Mouse (Mus musculus): Measurements from ENCODE around the gene Ager. TPM values are rescaled to one million over a fixed set of nuclear protein-coding genes. Genes with fewer than 3 reads are reported as not detected.
A peak's percentile ranks its signal among the peaks of the same experiment; 100 is the strongest.

Gene Ager
- polyA plus RNA-seq, 1 experiment, result 5.2 TPM

DNA sequence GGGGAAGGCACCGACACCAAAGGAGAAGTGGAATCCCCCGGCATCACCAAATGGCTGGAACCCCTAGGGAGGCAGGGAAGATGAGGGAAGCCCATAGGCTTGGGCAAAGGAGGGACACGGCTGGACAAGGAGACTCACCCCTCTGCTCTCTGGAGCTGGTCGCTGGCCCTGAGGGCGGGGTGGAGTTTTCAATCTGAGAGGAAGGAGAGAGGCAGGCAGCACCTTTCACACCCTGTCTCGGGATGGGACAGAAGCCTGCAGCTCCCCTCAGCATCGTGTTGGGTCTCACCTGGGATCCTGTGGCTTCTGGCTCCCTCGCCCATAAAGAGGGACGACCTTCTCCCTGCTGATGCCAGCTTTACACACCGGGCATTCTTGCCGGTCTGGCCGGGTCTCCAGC lies 4.1 kb downstream of the Ager start:
- TF ChIP-seq CTCF (IDR thresholded peaks at IDR 0.05; ENCODE audit: extremely low read depth, insufficient read depth, insufficient read length, insufficient replicate concordance) (no peak), POLR2A (IDR thresholded peaks at IDR 0.05; ENCODE audit: low read depth, low read length) (no peak)
- 90% methylated on average over 12 of the region's 12 CpGs for WGBS
- no peak for DNase-seq (ENCODE audit: low read depth in 1 of 2, low spot score in 2 of 2)
- H3K27me3 ChIP-seq (ENCODE audit: control insufficient read depth, insufficient read depth, low read length), result no peaks in the 10 kb centered on the region
- no peak overlapping the region for H3K27ac ChIP-seq (ENCODE audit: insufficient read depth, low read length)
- no peak overlapping the region for H3K4me3 ChIP-seq (ENCODE audit: extremely low read depth, insufficient read depth, insufficient read length)
- H3K4me1 ChIP-seq (ENCODE audit: control insufficient read depth, insufficient read depth, insufficient read length), result peaks cover 19% of the 10 kb centered on the region; the same call in 1 of the 2 replicates
- H3K36me3 ChIP-seq (ENCODE audit: control insufficient read depth, insufficient read depth, low read length), result peaks cover 7% of the 10 kb centered on the region

DNA sequence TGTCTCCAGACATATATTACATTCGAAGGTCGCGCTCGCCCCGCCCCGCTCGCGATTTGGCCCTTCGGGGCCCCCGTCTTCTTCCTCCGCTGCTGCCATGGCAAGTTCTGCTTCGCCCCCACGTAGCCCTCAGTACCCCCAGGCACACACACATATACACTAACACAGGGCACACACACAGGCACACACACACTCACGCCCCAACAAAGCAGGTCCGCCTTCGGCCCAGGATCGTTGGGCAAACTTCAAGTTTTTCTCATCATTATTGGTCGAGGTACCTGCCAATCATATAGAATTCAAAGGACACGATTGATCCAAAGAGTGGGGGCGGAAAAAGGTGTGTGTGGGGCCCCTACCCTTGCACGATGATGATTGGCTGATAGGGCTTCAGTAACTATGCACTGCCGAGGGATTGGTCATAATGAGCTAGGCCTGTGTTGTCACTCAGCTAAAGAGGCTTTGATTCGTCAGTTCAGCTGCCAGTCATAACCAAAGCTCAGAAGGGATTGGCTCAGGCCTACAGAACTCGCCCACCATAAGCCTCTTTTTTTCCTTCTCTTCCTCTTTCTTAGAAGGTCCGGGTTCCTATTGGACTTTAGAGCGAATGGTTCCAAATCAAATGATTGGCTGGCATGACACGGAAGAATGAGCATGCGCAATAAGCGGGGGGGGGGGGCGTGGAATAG lies 5.9 kb downstream of the Ager start, which contains the start of gene Rnf5:
TSS of gene Rnf5 (minus strand) at position 316 of the 686 bp plus-strand sequence.
- peak within 1 kb of the TSS; percentile 96 for H3K27ac ChIP-seq (ENCODE audit: insufficient read depth, low read length)
- WGBS, result under 1% methylated on average over 30 of the region's 30 CpGs

DNA sequence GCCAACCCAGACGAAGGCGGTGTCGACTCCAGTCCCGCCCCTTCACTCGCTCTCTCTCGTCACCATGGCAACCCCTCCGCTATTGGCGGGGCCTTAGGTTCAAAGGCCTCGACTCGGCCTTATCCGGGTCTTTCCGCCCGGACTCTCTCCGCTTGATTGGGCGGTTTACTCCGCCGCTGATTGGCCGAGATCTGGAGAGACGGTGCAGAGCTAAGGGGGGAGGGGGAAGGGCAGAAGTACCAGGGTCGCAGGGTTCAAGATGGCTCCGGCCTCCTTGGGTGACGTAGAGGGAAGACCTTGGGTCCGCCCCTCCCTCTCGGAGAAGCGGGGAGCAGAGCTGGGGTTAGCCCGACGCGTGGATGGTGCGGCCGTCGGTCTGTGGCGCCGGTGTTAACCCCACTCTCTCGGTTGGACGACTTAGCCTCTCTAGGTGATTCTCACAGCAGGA lies 6.4 kb downstream of the Ager start, which contains the start of gene Agpat1:
TSS of gene Agpat1 (plus strand) at position 202 of the 448 bp plus-strand sequence.
- H3K36me3 ChIP-seq (ENCODE audit: control insufficient read depth, insufficient read depth, low read length), result peaks cover 7% of the 10 kb centered on the region
- peaks cover 33% of the 10 kb centered on the region; the same call in 1 of the 2 replicates for H3K4me1 ChIP-seq (ENCODE audit: control insufficient read depth, insufficient read depth, insufficient read length)
- peak within 1 kb of the TSS; percentile 90 for H3K4me3 ChIP-seq (ENCODE audit: extremely low read depth, insufficient read depth, insufficient read length)
- H3K27me3 ChIP-seq (ENCODE audit: control insufficient read depth, insufficient read depth, low read length), result no peaks in the 10 kb centered on the region
- H3K27ac ChIP-seq (ENCODE audit: insufficient read depth, low read length), result peak within 1 kb of the TSS; percentile 96
- under 1% methylated on average over 35 of the region's 35 CpGs for WGBS
- peak in 1 of 2 experiments; percentile 98 for DNase-seq (ENCODE audit: low read depth in 1 of 2, low spot score in 2 of 2)
- TF ChIP-seq POLR2A (IDR thresholded peaks at IDR 0.05; ENCODE audit: low read depth, low read length) (peak; percentile 70), CTCF (IDR thresholded peaks at IDR 0.05; ENCODE audit: extremely low read depth, insufficient read depth, insufficient read length, insufficient replicate concordance) (no peak)

More for the DNA sequence above, 5.9 kb downstream of the Ager start, which contains the start of gene Rnf5:
- peak within 1 kb of the TSS; percentile 90 for H3K4me3 ChIP-seq (ENCODE audit: extremely low read depth, insufficient read depth, insufficient read length)
- H3K4me1 ChIP-seq (ENCODE audit: control insufficient read depth, insufficient read depth, insufficient read length), result peaks cover 30% of the 10 kb centered on the region; the same call in 1 of the 2 replicates
- peak; percentile 98 to 100 for DNase-seq (ENCODE audit: low read depth in 1 of 2, low spot score in 2 of 2)
- H3K36me3 ChIP-seq (ENCODE audit: control insufficient read depth, insufficient read depth, low read length), result peaks cover 7% of the 10 kb centered on the region
- TF ChIP-seq CTCF (IDR thresholded peaks at IDR 0.05; ENCODE audit: extremely low read depth, insufficient read depth, insufficient read length, insufficient replicate concordance) (no peak), POLR2A (IDR thresholded peaks at IDR 0.05; ENCODE audit: low read depth, low read length) (no peak)
- H3K27me3 ChIP-seq (ENCODE audit: control insufficient read depth, insufficient read depth, low read length), result no peaks in the 10 kb centered on the region

DNA sequence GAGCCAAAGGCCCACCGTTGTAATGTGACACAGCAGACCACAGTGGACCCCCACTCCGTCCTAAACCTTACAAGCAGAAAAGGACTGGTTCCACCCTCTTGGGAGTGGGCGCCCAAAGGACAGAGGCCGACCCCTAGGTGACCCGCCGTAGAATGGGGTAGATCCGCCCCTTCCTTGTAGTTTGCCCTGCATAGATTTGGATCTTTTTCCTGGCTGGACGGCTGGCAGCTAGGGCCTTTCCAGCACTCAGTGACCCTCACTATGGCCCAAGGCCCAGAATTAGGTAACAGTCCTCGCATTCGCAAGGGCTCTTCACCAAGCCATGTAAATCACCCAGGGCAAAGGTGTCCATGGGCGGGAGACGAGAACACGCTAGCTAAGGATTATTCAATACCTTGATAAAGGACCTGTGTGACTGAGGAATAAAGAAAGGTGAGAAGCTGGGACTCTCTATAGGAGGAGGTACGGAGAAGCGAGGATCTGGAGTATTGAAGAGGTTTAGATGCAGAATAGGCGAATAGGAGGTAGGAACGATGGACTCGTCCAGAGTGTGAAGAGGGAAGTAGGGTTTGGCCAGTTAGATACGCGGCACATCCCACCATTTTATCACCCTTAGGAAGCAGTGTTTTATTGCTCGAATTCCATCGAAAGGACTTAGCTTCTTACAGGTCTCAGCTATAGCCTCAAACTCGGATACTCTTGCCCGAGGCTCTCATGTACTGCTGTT lies 7.0 kb downstream of the Ager start:
- peak overlapping the region; percentile 90 for H3K4me3 ChIP-seq (ENCODE audit: extremely low read depth, insufficient read depth, insufficient read length)
- DNase-seq (ENCODE audit: low read depth in 1 of 2, low spot score in 2 of 2), result no peak
- WGBS, result 22% methylated on average over 24 of the region's 24 CpGs
- peak overlapping the region; percentile 96 for H3K27ac ChIP-seq (ENCODE audit: insufficient read depth, low read length)
- peaks cover 7% of the 10 kb centered on the region for H3K36me3 ChIP-seq (ENCODE audit: control insufficient read depth, insufficient read depth, low read length)
- no peaks in the 10 kb centered on the region for H3K27me3 ChIP-seq (ENCODE audit: control insufficient read depth, insufficient read depth, low read length)
- no peak for TF ChIP-seq POLR2A (IDR thresholded peaks at IDR 0.05; ENCODE audit: low read depth, low read length)
- no peak for TF ChIP-seq CTCF (IDR thresholded peaks at IDR 0.05; ENCODE audit: extremely low read depth, insufficient read depth, insufficient read length, insufficient replicate concordance)
- peaks cover 33% of the 10 kb centered on the region; the same call in 1 of the 2 replicates for H3K4me1 ChIP-seq (ENCODE audit: control insufficient read depth, insufficient read depth, insufficient read length)

DNA sequence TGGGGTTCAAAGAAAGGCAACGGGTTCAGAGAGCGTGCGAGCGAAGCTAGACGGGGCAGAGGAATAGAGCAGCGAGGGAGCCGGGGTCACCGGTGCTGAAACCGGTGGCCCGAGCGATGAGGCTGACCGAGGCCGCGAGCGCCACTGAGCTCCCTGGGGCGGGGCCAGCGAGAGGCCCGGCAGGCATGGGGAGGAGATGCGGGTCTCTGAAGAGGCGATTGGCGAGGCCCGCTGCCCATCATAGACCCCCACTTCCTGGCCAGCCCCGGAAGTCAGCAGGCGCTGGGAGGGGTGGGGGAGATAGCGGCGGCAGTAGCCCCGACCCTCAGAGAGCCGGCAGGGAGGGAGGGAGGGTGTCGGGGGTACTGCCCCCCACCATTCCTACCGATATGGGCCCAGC lies 7.9 kb downstream of the Ager start:
- Histone ChIP-seq H3K4me3 (ENCODE audit: extremely low read depth, insufficient read depth, insufficient read length) (peak overlapping the region; percentile 90), H3K4me1 (ENCODE audit: control insufficient read depth, insufficient read depth, insufficient read length) (peaks cover 33% of the 10 kb centered on the region; the same call in 1 of the 2 replicates), H3K27ac (ENCODE audit: insufficient read depth, low read length) (peak overlapping the region; percentile 91), H3K27me3 (ENCODE audit: control insufficient read depth, insufficient read depth, low read length) (no peaks in the 10 kb centered on the region), H3K36me3 (ENCODE audit: control insufficient read depth, insufficient read depth, low read length) (peaks cover 7% of the 10 kb centered on the region)
- DNase-seq (ENCODE audit: low read depth in 1 of 2, low spot score in 2 of 2), result peak; percentile 85 to 95
- TF ChIP-seq CTCF (IDR thresholded peaks at IDR 0.05; ENCODE audit: extremely low read depth, insufficient read depth, insufficient read length, insufficient replicate concordance) (no peak), POLR2A (IDR thresholded peaks at IDR 0.05; ENCODE audit: low read depth, low read length) (peak; percentile 45)
- WGBS, result under 1% methylated on average over 30 of the region's 30 CpGs

DNA sequence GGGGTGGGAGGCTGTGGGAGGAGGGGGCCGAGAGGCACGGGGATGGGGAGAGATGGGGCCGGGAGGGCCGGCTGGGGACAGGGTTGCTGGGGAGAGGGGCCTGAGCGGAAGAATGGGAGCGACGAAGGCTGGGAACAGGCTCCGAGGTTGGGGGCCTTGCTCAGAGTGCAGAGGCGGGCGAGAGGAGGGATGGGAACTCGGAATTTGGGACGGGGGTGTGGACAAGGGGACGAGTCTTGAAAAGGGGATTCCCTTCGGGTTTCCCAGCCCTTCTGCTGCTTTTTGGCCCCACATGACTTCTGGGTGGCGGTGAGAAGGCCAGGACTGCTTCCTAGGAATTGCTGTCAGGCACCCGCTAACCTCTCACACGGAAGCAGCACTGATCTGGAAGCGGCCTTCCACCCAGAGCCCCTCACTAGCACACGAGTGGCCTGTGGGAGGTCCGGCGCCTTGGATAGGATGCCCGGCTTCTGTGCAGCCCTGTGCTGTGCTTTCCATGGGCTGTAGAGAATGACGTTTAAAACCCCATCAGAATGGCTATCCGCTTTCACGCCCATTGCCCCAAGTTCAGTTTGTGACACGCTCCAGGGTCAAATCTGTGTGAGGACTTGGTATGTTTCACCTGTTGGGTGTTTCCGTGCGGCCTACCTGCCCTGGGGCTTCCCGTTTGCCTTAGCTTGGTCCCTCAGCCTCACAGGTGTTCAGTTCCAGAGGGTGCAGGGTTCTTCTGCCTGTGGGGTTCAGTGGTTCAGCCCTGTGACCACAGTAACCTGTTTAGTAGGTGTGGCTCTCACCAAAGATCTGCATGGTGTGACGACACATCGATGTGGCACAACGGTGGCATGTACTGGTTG lies 8.8 kb downstream of the Ager start:
- 13% methylated on average over 32 of the region's 32 CpGs for WGBS
- no peak for DNase-seq (ENCODE audit: low read depth in 1 of 2, low spot score in 2 of 2)

More for the DNA sequence above, 8.8 kb downstream of the Ager start:
- Histone ChIP-seq H3K4me1 (ENCODE audit: control insufficient read depth, insufficient read depth, insufficient read length) (peaks cover 33% of the 10 kb centered on the region; the same call in 1 of the 2 replicates), H3K36me3 (ENCODE audit: control insufficient read depth, insufficient read depth, low read length) (peaks cover 6% of the 10 kb centered on the region; the same call in 1 of the 2 replicates), H3K27ac (ENCODE audit: insufficient read depth, low read length) (0 out of 2 replicates have a peak overlapping the region, but pooled peaks have one; percentile 22), H3K27me3 (ENCODE audit: control insufficient read depth, insufficient read depth, low read length) (no peaks in the 10 kb centered on the region), H3K4me3 (ENCODE audit: extremely low read depth, insufficient read depth, insufficient read length) (peak overlapping the region; percentile 90)
- TF ChIP-seq POLR2A (IDR thresholded peaks at IDR 0.05; ENCODE audit: low read depth, low read length), result no peak
- no peak for TF ChIP-seq CTCF (IDR thresholded peaks at IDR 0.05; ENCODE audit: extremely low read depth, insufficient read depth, insufficient read length, insufficient replicate concordance)
